Mouse (Mus musculus) heart, embryonic 13.5 days (tissue): ENCODE measurements around the gene Hmgb1. TPM values are rescaled to one million over a fixed set of nuclear protein-coding genes. Genes with fewer than 3 reads are reported as not detected.

Experiments used
- ATAC-seq: fragments of 200-750 bp; cut with Nextera tagmentation; 2 replicates; pipeline ENCODE4 v1.8.0; 2017; ENCODE audit warnings: moderate TSS enrichment; ENCODE audit not compliant: insufficient number of reproducible peaks, low FRiP score, low TSS enrichment; ENCODE audit errors: extremely low read depth
- H3K27ac ChIP-seq: fragments of 300-500 bp; sonication (generic); replicated peaks from 2 replicates; pipeline ENCODE4 v1.5.1; 2015; ENCODE audit warnings: moderate library complexity, mild to moderate bottlenecking, inconsistent platforms
- H3K27me3 ChIP-seq: fragments of 300-500 bp; sonication (generic); replicated peaks from 2 replicates; pipeline ENCODE4 v1.6.1; 2015; ENCODE audit warnings: mild to moderate bottlenecking, inconsistent platforms
- H3K36me3 ChIP-seq: fragments of 300-500 bp; sonication (generic); 2 replicates; pipeline ENCODE4 v1.6.1; 2015; ENCODE audit warnings: mild to moderate bottlenecking, inconsistent platforms
- H3K4me1 ChIP-seq: fragments of 300-500 bp; sonication (generic); 2 replicates; pipeline ENCODE4 v1.6.1; 2015; ENCODE audit warnings: inconsistent platforms
- H3K4me2 ChIP-seq: fragments of 300-500 bp; sonication (generic); 2 replicates; pipeline ENCODE4 v1.6.1; 2015; ENCODE audit warnings: inconsistent platforms, mild to moderate bottlenecking, moderate library complexity
- H3K4me3 ChIP-seq: fragments of 300-500 bp; sonication (generic); 2 replicates; pipeline ENCODE4 v1.5.1; 2015; ENCODE audit warnings: moderate library complexity, mild to moderate bottlenecking, inconsistent platforms
- H3K9ac ChIP-seq: fragments of 300-500 bp; sonication (generic); 2 replicates; pipeline ENCODE4 v1.6.1; 2015; ENCODE audit warnings: inconsistent platforms, mild to moderate bottlenecking, moderate library complexity
- H3K9me3 ChIP-seq: fragments of 300-500 bp; sonication (generic); 2 replicates; pipeline ENCODE4 v1.6.1; 2016; ENCODE audit warnings: inconsistent platforms
- WGBS: fragments of 180-500 bp; shearing (Covaris S2); methylation state at CpG from one replicate; pipeline ENCODE4 v1.1.7; 2015; ENCODE audit warnings: mixed read lengths; 5-methylcytosine and 5-hydroxymethylcytosine counted together
- polyA plus RNA-seq: library from polyadenylated mRNA; unstranded; fragments of >200 nt; fragmentation: Nextera tagmentation; extraction: Ambion mirVana; gene quantifications from 2 replicates; pipeline ENCODE4 v1.2.1, GENCODE M21; 2015

Gene Hmgb1
- polyA plus RNA-seq, 1 experiment from 2014 or later = 675 TPM

GRCm38 (mm10) chr5:149079758-149080150, 104.5 kb downstream of the Hmgb1 start:
- ATAC-seq = no peak
- H3K27ac ChIP-seq = peak overlapping the region; percentile 69; the same call in 1 of the 2 replicates
- WGBS = 47% methylated on average over 7 of the region's 7 CpGs
- H3K4me1 ChIP-seq = peaks cover 14% of the 10 kb centered on the region
- H3K36me3 ChIP-seq = no peaks in the 10 kb centered on the region
- no peak overlapping the region for H3K4me3 ChIP-seq
- peak overlapping the region; percentile 61 for H3K4me2 ChIP-seq
- H3K9ac ChIP-seq = 0 out of 2 replicates have a peak overlapping the region, but pooled peaks have one; percentile 69
- peaks cover 8% of the 10 kb centered on the region; the same call in 1 of the 2 replicates for H3K9me3 ChIP-seq
- H3K27me3 ChIP-seq = no peaks in the 10 kb centered on the region

- no peak for ATAC-seq
- Histone ChIP-seq H3K9me3 (peaks cover 8% of the 10 kb centered on the region; the same call in 1 of the 2 replicates), H3K9ac (peak overlapping the region; percentile 69), H3K36me3 (no peaks in the 10 kb centered on the region), H3K4me3 (peak overlapping the region; percentile 21; the same call in 1 of the 2 replicates), H3K27ac (peak overlapping the region; percentile 69), H3K27me3 (no peaks in the 10 kb centered on the region), H3K4me2 (peak overlapping the region; percentile 61), H3K4me1 (peaks cover 14% of the 10 kb centered on the region)
- WGBS = 8% methylated on average over 18 of the region's 18 CpGs
Measured at GRCm38 (mm10) chr5:149079018-149079757, 105.1 kb downstream of the Hmgb1 start.

DNA sequence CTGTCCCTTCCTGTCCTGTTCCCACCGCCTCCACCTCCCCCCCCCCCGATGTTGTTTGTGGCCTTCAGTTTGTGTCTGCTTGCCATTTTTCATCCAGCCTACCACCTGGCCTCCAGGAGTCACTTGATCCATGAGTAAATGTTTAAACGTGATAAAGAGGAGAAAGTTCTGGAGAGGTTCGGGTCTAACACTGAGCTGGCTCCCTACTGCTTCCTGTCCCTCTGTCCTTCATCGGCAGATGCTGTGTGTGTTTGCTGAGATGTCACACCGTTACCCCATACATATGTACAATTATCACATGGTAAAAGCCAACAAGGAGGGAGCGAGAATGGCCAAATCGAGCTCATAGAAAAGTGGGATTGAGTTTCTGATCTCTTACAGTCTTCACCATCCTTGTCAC, 107.2 kb downstream of the Hmgb1 start:
- H3K27ac ChIP-seq = no peak overlapping the region
- H3K4me3 ChIP-seq = no peak overlapping the region
- no peak overlapping the region for H3K4me2 ChIP-seq
- H3K27me3 ChIP-seq = no peaks in the 10 kb centered on the region
- WGBS = 76% methylated on average over 8 of the region's 8 CpGs
- H3K9ac ChIP-seq = no peak overlapping the region
- no peak for ATAC-seq
- H3K4me1 ChIP-seq = peaks cover 14% of the 10 kb centered on the region
- peaks cover 8% of the 10 kb centered on the region; the same call in 1 of the 2 replicates for H3K9me3 ChIP-seq
- H3K36me3 ChIP-seq = no peaks in the 10 kb centered on the region

DNA sequence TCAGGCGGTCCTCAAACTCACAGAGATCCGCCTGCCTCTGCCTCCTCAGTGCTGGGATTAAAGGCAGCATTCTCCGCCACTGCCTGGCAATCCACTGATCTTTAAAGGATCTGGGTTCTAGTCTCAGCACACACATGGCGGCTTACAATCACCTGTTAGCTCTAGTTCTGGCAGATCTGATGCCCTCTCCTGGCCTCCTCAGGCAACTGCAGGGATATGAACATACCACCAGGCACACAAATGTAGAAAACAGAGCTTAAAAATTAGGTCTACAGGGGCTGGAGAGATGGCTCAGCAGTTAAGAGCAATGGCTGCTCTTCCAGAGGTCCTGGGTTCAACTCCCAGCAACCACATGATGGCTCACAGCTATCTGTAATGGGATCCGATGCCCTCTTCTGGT, 112.7 kb downstream of the Hmgb1 start:
- no peak overlapping the region for H3K4me2 ChIP-seq
- no peak for ATAC-seq
- no peak overlapping the region for H3K4me3 ChIP-seq
- no peak overlapping the region for H3K27ac ChIP-seq
- H3K4me1 ChIP-seq = peaks cover 10% of the 10 kb centered on the region
- H3K9ac ChIP-seq = no peak overlapping the region
- peaks cover 11% of the 10 kb centered on the region; the same call in 1 of the 2 replicates for H3K9me3 ChIP-seq
- 93% methylated on average over 5 of the region's 5 CpGs for WGBS
- H3K36me3 ChIP-seq = no peaks in the 10 kb centered on the region
- H3K27me3 ChIP-seq = no peaks in the 10 kb centered on the region

DNA sequence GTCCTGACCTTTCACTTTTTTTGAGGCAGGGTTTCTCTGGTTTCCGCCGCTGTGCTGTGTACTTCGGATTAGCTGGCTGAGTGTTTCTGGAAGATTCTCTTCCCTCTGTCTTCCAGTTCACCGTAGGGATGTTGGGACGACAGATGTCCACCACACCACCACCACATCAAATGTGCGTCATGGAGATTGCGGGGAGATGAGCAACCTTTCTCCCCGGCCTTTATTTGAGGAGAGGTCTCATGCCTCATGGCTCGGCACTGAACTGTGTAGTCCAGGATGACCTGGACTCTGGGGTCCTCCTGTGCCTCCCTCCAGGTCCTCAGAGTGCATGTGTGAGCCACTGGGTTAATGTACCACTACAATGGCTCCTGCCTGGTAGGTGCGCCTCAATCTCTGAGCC, 115.5 kb downstream of the Hmgb1 start:
- 90% methylated on average over 10 of the region's 10 CpGs for WGBS
- H3K27ac ChIP-seq = no peak overlapping the region

DNA sequence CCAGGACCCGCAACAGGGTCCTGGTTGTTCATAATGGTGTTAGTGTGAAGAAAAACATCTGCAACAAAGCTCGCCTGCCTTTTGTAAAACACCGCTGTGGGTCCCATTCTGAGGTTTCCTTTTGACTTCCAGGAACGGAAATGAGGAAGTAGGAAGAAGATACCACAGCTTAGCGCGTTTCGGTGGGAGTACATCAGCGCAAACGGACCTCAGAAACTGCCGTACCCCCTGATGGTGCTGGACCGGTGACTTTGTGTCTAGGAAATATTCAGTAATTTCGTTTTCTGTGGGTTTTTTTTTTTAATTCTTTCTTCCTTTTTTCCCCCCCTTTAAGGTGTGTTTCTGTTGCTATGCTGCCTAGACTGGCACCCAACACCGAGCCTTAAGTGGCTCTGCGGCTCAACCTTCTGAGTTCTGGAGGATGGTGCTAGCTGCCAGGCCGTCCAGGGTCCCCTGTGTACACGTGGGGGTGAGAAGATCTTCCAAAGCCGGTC, 116.0 kb downstream of the Hmgb1 start:
- no peak overlapping the region for H3K27ac ChIP-seq
- no peaks in the 10 kb centered on the region for H3K27me3 ChIP-seq
- 0 out of 2 replicates have a peak, but pooled peaks cover 3% of the 10 kb centered on the region for H3K9me3 ChIP-seq
- H3K36me3 ChIP-seq = no peaks in the 10 kb centered on the region
- 85% methylated on average over 17 of the region's 17 CpGs for WGBS
- H3K4me3 ChIP-seq = 0 out of 2 replicates have a peak overlapping the region, but pooled peaks have one; percentile 18
- peaks cover 16% of the 10 kb centered on the region for H3K4me1 ChIP-seq
- ATAC-seq = no peak
- no peak overlapping the region for H3K9ac ChIP-seq
- H3K4me2 ChIP-seq = peak overlapping the region; percentile 40

More for the DNA sequence above, 115.5 kb downstream of the Hmgb1 start:
- Histone ChIP-seq H3K4me1 (peaks cover 16% of the 10 kb centered on the region), H3K9me3 (0 out of 2 replicates have a peak, but pooled peaks cover 3% of the 10 kb centered on the region), H3K4me3 (no peak overlapping the region), H3K4me2 (no peak overlapping the region), H3K36me3 (no peaks in the 10 kb centered on the region), H3K9ac (no peak overlapping the region), H3K27me3 (no peaks in the 10 kb centered on the region)
- ATAC-seq = no peak

- peak overlapping the region; percentile 40 for H3K4me2 ChIP-seq
Measured at GRCm38 (mm10) chr5:149067501-149067961, 116.8 kb downstream of the Hmgb1 start.

GRCm38 (mm10) chr5:149062833-149063232, 121.5 kb downstream of the Hmgb1 start:
- ATAC-seq = no peak
- Histone ChIP-seq H3K4me1 (peaks cover 12% of the 10 kb centered on the region), H3K36me3 (no peaks in the 10 kb centered on the region), H3K9ac (no peak overlapping the region), H3K27ac (no peak overlapping the region), H3K4me2 (no peak overlapping the region), H3K4me3 (no peak overlapping the region), H3K27me3 (no peaks in the 10 kb centered on the region), H3K9me3 (no peaks in the 10 kb centered on the region)
- 83% methylated on average over 1 of the region's 1 CpGs for WGBS

More at GRCm38 (mm10) chr5:149067501-149067961, 116.8 kb downstream of the Hmgb1 start:
- H3K4me3 ChIP-seq = peak overlapping the region; percentile 18; the same call in 1 of the 2 replicates
- no peak for ATAC-seq
- WGBS = 41% methylated on average over 8 of the region's 8 CpGs
- H3K36me3 ChIP-seq = no peaks in the 10 kb centered on the region
- H3K4me1 ChIP-seq = peaks cover 16% of the 10 kb centered on the region
- H3K9ac ChIP-seq = 0 out of 2 replicates have a peak overlapping the region, but pooled peaks have one; percentile 14
- no peaks in the 10 kb centered on the region for H3K27me3 ChIP-seq
- peak overlapping the region; percentile 45; the same call in 1 of the 2 replicates for H3K27ac ChIP-seq
- 0 out of 2 replicates have a peak, but pooled peaks cover 3% of the 10 kb centered on the region for H3K9me3 ChIP-seq

DNA sequence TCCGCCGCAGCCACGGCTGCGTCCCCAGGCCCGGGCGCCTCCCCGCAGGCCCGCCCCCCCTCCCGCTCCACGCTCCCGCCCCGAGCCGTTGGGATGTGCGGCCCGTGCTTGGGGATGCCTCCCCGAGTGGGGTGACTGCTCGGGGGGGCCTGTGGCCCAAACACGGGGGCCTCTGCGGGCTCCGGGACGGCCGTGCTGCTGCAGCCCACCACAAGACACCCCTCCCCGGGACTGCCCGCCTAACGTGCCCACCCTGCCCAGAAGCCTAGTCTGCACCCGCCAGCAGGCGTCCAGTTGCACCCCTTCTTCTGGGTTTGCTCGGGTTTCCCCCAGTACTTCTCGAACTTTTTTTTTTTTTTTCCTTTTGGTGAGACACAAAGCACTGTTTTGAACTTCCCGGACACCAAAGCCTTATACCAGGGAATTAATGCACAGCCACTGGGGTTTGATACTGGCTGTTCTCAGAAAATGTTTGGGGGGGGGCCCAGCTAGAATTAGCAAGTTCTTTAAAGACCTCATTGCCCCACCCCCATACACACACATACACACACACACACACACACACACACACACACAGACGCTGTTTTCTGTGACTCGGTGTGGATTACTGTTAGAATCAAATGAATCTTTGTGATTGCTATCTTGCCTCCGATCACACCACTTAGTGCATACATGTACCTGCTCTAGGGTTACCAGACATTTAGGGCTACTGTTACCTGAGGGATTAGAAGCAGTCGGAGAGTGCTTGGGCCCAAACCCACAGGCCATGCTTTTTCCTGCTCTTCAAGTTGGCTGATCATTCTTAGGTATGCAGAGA, 130.7 kb downstream of the Hmgb1 start:
- H3K9me3 ChIP-seq = no peaks in the 10 kb centered on the region
- peak overlapping the region; percentile 83 for H3K4me3 ChIP-seq
- WGBS = 7% methylated on average over 22 of the region's 34 CpGs
- H3K27ac ChIP-seq = peak overlapping the region; percentile 91
- H3K27me3 ChIP-seq = no peaks in the 10 kb centered on the region
- H3K9ac ChIP-seq = peak overlapping the region; percentile 93
- H3K4me2 ChIP-seq = peak overlapping the region; percentile 96
- H3K4me1 ChIP-seq = peaks cover 18% of the 10 kb centered on the region
- H3K36me3 ChIP-seq = peaks cover 17% of the 10 kb centered on the region
- no peak; the same call in 1 of the 2 replicates for ATAC-seq

- peak; percentile 94 for ATAC-seq
- peaks cover 18% of the 10 kb centered on the region for H3K4me1 ChIP-seq
- peak overlapping the region; percentile 99 for H3K27ac ChIP-seq
- peaks cover 17% of the 10 kb centered on the region for H3K36me3 ChIP-seq
- H3K4me2 ChIP-seq = peak overlapping the region; percentile 96
- H3K27me3 ChIP-seq = no peaks in the 10 kb centered on the region
- peak overlapping the region; percentile 99 for H3K9ac ChIP-seq
- WGBS = under 1% methylated on average over 110 of the region's 110 CpGs
- no peaks in the 10 kb centered on the region for H3K9me3 ChIP-seq
- H3K4me3 ChIP-seq = peak overlapping the region; percentile 83
Measured at GRCm38 (mm10) chr5:149052421-149053338, 131.6 kb downstream of the Hmgb1 start.
